Mouse (Mus musculus) E14TG2a.4 (cell line): ENCODE measurements at regions not wholly inside any gene's neighbourhood (a gene's known extent, or its start where the extent isn't known, plus 50 kb on each side); places are given as distances from the start of the nearest gene placed in this dataset.

ENCODE experiments used
- CTCF ChIP-seq: conservative IDR thresholded peaks from 2 replicates; pipeline ENCODE4 v1.5.1; 2014; ENCODE audit warnings: low read length
- NANOG ChIP-seq: IDR thresholded peaks from 2 replicates; pipeline ENCODE4 v1.6.1; 2014; ENCODE audit warnings: borderline replicate concordance, low read length, mixed read lengths
- POU5F1 ChIP-seq: IDR thresholded peaks from 2 replicates; pipeline ENCODE4 v1.6.1; 2014; ENCODE audit warnings: low read length, borderline replicate concordance

- no peak for TF ChIP-seq CTCF
- no peak for TF ChIP-seq POU5F1
- no peak for TF ChIP-seq NANOG
Observed at GRCm38 (mm10) chr16:51811073-51811472, 220.0 kb upstream of the Cblb start.
